Mouse (Mus musculus): ENCODE results near the gene Pdcd7. TPM values are rescaled to one million over a fixed set of nuclear protein-coding genes. Genes with fewer than 3 reads are reported as not detected.

Pdcd7 gene
- polyA plus RNA-seq, 1 experiment from 2014 or later: 10.1 TPM

GRCm38 (mm10) chr9:65407861-65408260, 62.0 kb downstream of the Pdcd7 start:
- WGBS: 80% methylated on average over 3 of the region's 3 CpGs
- Histone ChIP-seq H3K36me3 (no peaks in the 10 kb centered on the region), H3K27ac (no peak overlapping the region), H3K27me3 (no peaks in the 10 kb centered on the region), H3K4me3 (no peak overlapping the region), H3K9me3 (no peaks in the 10 kb centered on the region), H3K4me1 (no peaks in the 10 kb centered on the region), H3K4me2 (no peak overlapping the region), H3K9ac (no peak overlapping the region)
- ATAC-seq (ENCODE audit: insufficient number of reproducible peaks, low FRiP score, low TSS enrichment, low read depth): no peak

- Histone ChIP-seq H3K4me3 (no peak overlapping the region), H3K27me3 (no peaks in the 10 kb centered on the region), H3K9me3 (no peaks in the 10 kb centered on the region), H3K36me3 (no peaks in the 10 kb centered on the region), H3K27ac (no peak overlapping the region), H3K4me2 (no peak overlapping the region), H3K9ac (no peak overlapping the region), H3K4me1 (no peaks in the 10 kb centered on the region)
- ATAC-seq (ENCODE audit: insufficient number of reproducible peaks, low FRiP score, low TSS enrichment, low read depth): no peak
- WGBS: 63% methylated on average over 5 of the region's 5 CpGs
Observed at GRCm38 (mm10) chr9:65408871-65409295, 63.0 kb downstream of the Pdcd7 start.

Other genes with a start within 250 kb of the Pdcd7 start
- 30.3 and 33.2 TPM in 2 replicates for gene Igdcc4, start 244.6 kb upstream of the Pdcd7 start, polyA plus RNA-seq (2015; fragmentation: Nextera tagmentation; extraction: Ambion mirVana)
- 0.43 and 0.52 TPM in 2 replicates for gene Igdcc3, start 204.9 kb upstream of the Pdcd7 start, polyA plus RNA-seq (2015; fragmentation: Nextera tagmentation; extraction: Ambion mirVana)
- gene Parp16, start 150.8 kb upstream of the Pdcd7 start, polyA plus RNA-seq (2015; fragmentation: Nextera tagmentation; extraction: Ambion mirVana): 6.8 and 7.4 TPM in 2 replicates
- 11.0 and 13.8 TPM in 2 replicates for gene Cilp, start 80.9 kb upstream of the Pdcd7 start, polyA plus RNA-seq (2015; fragmentation: Nextera tagmentation; extraction: Ambion mirVana)
- gene Clpx, start 51.8 kb upstream of the Pdcd7 start, polyA plus RNA-seq (2015; fragmentation: Nextera tagmentation; extraction: Ambion mirVana): 54.2 and 55.3 TPM in 2 replicates
- gene Ubap1l, start 14.9 kb downstream of the Pdcd7 start, polyA plus RNA-seq (2015; fragmentation: Nextera tagmentation; extraction: Ambion mirVana): 0.14 and 0.16 TPM in 2 replicates
- 1.9 TPM in 2 replicates for gene Kbtbd13, start 45.5 kb downstream of the Pdcd7 start, polyA plus RNA-seq (2015; fragmentation: Nextera tagmentation; extraction: Ambion mirVana)
- gene Rasl12, start 52.4 kb downstream of the Pdcd7 start, polyA plus RNA-seq (2015; fragmentation: Nextera tagmentation; extraction: Ambion mirVana): 8.9 and 9.7 TPM in 2 replicates
- gene Slc51b, start 76.9 kb downstream of the Pdcd7 start, polyA plus RNA-seq (2015; fragmentation: Nextera tagmentation; extraction: Ambion mirVana): not detected in 2 replicates
- 19.8 and 21.0 TPM in 2 replicates for gene Mtfmt, start 89.7 kb downstream of the Pdcd7 start, polyA plus RNA-seq (2015; fragmentation: Nextera tagmentation; extraction: Ambion mirVana)
- 123 and 165 TPM in 2 replicates for gene Spg21, start 114.8 kb downstream of the Pdcd7 start, polyA plus RNA-seq (2015; fragmentation: Nextera tagmentation; extraction: Ambion mirVana)
- 0.35 and 0.76 TPM in 2 replicates for gene Ankdd1a, start 174.1 kb downstream of the Pdcd7 start, polyA plus RNA-seq (2015; fragmentation: Nextera tagmentation; extraction: Ambion mirVana)
- 18.6 and 19.7 TPM in 2 replicates for gene Plekho2, start 233.9 kb downstream of the Pdcd7 start, polyA plus RNA-seq (2015; fragmentation: Nextera tagmentation; extraction: Ambion mirVana)
- 8.9 and 9.6 TPM in 2 replicates for gene Pif1, start 241.1 kb downstream of the Pdcd7 start, polyA plus RNA-seq (2015; fragmentation: Nextera tagmentation; extraction: Ambion mirVana)